Mouse (Mus musculus) CH12.LX (cell line): ENCODE results near the gene Psmd3.

Experiments
- CHD2 ChIP-seq: IDR thresholded peaks from 2 replicates; pipeline ENCODE4 v1.6.1; 2011; ENCODE audit warnings: low read length, improper control_type of control experiment
- CTCF ChIP-seq, 2 experiments: IDR thresholded peaks in 1 of 2; conservative IDR thresholded peaks in 1 of 2; 2 replicates each; pipeline ENCODE4 v1.5.1; 2011 to 2012; ENCODE audit warnings: low read depth in 2 of 2, low read length in 2 of 2, improper control_type of control experiment in 1 of 2, inconsistent platforms in 1 of 2, mild to moderate bottlenecking in 1 of 2, moderate library complexity in 1 of 2
- EP300 ChIP-seq: IDR thresholded peaks from 2 replicates; pipeline ENCODE4 v1.6.1; 2011; ENCODE audit warnings: low read length, improper control_type of control experiment
- GABPA ChIP-seq: IDR thresholded peaks from 2 replicates; pipeline ENCODE4 v1.6.1; 2012; ENCODE audit warnings: low read depth, low read length, improper control_type of control experiment, inconsistent platforms; ENCODE audit not compliant: insufficient replicate concordance
- HCFC1 ChIP-seq: IDR thresholded peaks from 2 replicates; pipeline ENCODE4 v1.6.1; 2012; ENCODE audit warnings: low read depth, mild to moderate bottlenecking, inconsistent platforms, low read length, improper control_type of control experiment
- JUND ChIP-seq: conservative IDR thresholded peaks from 2 replicates; pipeline ENCODE4 v1.6.1; 2011; ENCODE audit warnings: low read depth, low read length, improper control_type of control experiment
- MAX ChIP-seq: IDR thresholded peaks from 2 replicates; pipeline ENCODE4 v1.6.1; 2011; ENCODE audit warnings: low read length, improper control_type of control experiment
- MAZ ChIP-seq: IDR thresholded peaks from 2 replicates; pipeline ENCODE4 v1.6.1; 2012; ENCODE audit warnings: low read depth, mild to moderate bottlenecking, inconsistent platforms, low read length, improper control_type of control experiment, moderate library complexity
- MYC ChIP-seq: IDR thresholded peaks from 2 replicates; pipeline ENCODE4 v1.6.1; 2011; ENCODE audit warnings: low read depth, mild to moderate bottlenecking, improper control_type of control experiment, low read length
- POLR2A ChIP-seq: IDR thresholded peaks from 2 replicates; pipeline ENCODE4 v1.6.1; 2011; ENCODE audit warnings: low read depth, mild to moderate bottlenecking, improper control_type of control experiment, low read length
- SIN3A ChIP-seq: IDR thresholded peaks from 2 replicates; pipeline ENCODE4 v1.6.1; 2012; ENCODE audit warnings: low read length, improper control_type of control experiment, inconsistent platforms
- UBTF ChIP-seq: IDR thresholded peaks from 2 replicates; pipeline ENCODE4 v1.6.1; 2012; ENCODE audit warnings: low read depth, mild to moderate bottlenecking, inconsistent platforms, low read length, improper control_type of control experiment, moderate library complexity
- USF2 ChIP-seq: conservative IDR thresholded peaks from 2 replicates; pipeline ENCODE4 v1.6.1; 2011; ENCODE audit warnings: low read depth, low read length, improper control_type of control experiment
- ZNF384 ChIP-seq: IDR thresholded peaks from 2 replicates; pipeline ENCODE4 v1.6.1; 2012; ENCODE audit warnings: low read depth, low read length, improper control_type of control experiment, inconsistent platforms

DNA sequence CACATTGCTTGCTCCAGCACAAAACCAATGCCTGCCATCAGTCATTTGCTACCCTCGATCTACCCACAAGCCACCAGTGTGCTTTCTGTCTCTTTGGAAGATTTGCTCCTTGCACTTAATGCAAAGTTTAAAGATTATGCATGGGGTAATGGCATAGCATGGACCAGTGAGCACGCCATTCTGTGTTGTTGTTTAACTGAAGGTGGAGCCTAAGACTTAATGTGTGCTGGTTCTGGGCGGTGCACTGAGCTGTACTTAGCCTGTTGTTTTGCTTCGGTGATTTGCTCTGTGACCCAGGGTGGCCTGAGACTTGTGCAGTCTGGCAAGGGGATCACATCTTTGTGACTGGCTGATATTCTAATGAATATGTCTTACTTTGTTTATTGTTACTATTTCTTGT is 4.6 kb downstream of the Psmd3 start:
- TF ChIP-seq MAX = no peak
- TF ChIP-seq MAZ = no peak
- TF ChIP-seq USF2 = no peak
- TF ChIP-seq JUND = no peak
- no peak for TF ChIP-seq EP300
- no peak for TF ChIP-seq POLR2A
- TF ChIP-seq CTCF (conservative IDR thresholded peaks at IDR 0.05 in 1 of 2, IDR thresholded peaks at IDR 0.05 in 1 of 2; ENCODE audit: low read depth in 2 of 2, low read length in 2 of 2) = no peak
- TF ChIP-seq SIN3A = no peak
- TF ChIP-seq CHD2 = no peak
- TF ChIP-seq GABPA = no peak
- no peak for TF ChIP-seq ZNF384
- TF ChIP-seq UBTF = no peak
- no peak for TF ChIP-seq HCFC1
- no peak for TF ChIP-seq MYC
